Mouse (Mus musculus) liver, adult 2 months (tissue): ENCODE measurements around the gene Cdyl2. TPM values are rescaled to one million over a fixed set of nuclear protein-coding genes. Genes with fewer than 3 reads are reported as not detected.

Experiments used
- DNase-seq: peaks from one replicate; pipeline ENCODE4 v3.0.0-alpha.2; 2011; ENCODE audit warnings: low read depth, low spot score; ENCODE audit errors: extremely low read depth
- H3K27ac ChIP-seq: fragments of 200-500 bp; replicated peaks from 2 replicates; pipeline ENCODE4 v1.5.1; 2012; ENCODE audit warnings: low read depth, mild to moderate bottlenecking, control low read depth, inconsistent platforms, low read length; ENCODE audit not compliant: insufficient read depth
- H3K27me3 ChIP-seq: fragments of 200-500 bp; 2 replicates; pipeline ENCODE4 v1.6.1; 2012; ENCODE audit warnings: mild to moderate bottlenecking, moderate library complexity, low read length, inconsistent platforms; ENCODE audit not compliant: control insufficient read depth, insufficient read depth
- H3K36me3 ChIP-seq: fragments of 200-500 bp; 2 replicates; pipeline ENCODE4 v1.6.1; 2012; ENCODE audit warnings: low read length, inconsistent platforms; ENCODE audit not compliant: control insufficient read depth, insufficient read depth
- H3K4me1 ChIP-seq: fragments of 200-500 bp; 2 replicates; pipeline ENCODE4 v1.6.1; 2011; ENCODE audit warnings: low read length; ENCODE audit not compliant: control insufficient read depth, insufficient read depth
- H3K4me3 ChIP-seq: fragments of 200-500 bp; 2 replicates; pipeline ENCODE4 v1.5.1; 2011; ENCODE audit warnings: low read depth, mild to moderate bottlenecking, control low read depth, low read length, moderate library complexity; ENCODE audit not compliant: insufficient read depth
- H3K79me2 ChIP-seq: fragments of 200-500 bp; 2 replicates; pipeline ENCODE4 v1.6.1; 2012; ENCODE audit warnings: inconsistent platforms, mild to moderate bottlenecking, low read length, moderate library complexity; ENCODE audit not compliant: control insufficient read depth, insufficient read depth
- H3K9ac ChIP-seq: fragments of 200-500 bp; 2 replicates; pipeline ENCODE4 v1.6.1; 2012; ENCODE audit warnings: low read depth, mild to moderate bottlenecking, control low read depth, inconsistent platforms, low read length
- CTCF ChIP-seq: fragments of 200-500 bp; IDR thresholded peaks from 2 replicates; pipeline ENCODE4 v1.5.1; 2011; ENCODE audit warnings: low read depth, low read length, control low read depth
- POLR2A ChIP-seq: fragments of 200-500 bp; IDR thresholded peaks from 2 replicates; pipeline ENCODE4 v1.6.1; 2011; ENCODE audit warnings: low read length, control low read depth; ENCODE audit not compliant: insufficient read depth; ENCODE audit errors: extremely low read depth
- WGBS: fragments of 180-500 bp; shearing (Covaris S2); methylation state at CpG from one replicate; pipeline ENCODE4 v1.1.7; 2018; 5-methylcytosine and 5-hydroxymethylcytosine counted together
- polyA plus RNA-seq: library from polyadenylated mRNA; depleted of rRNA; stranded (reverse); fragments of >200 nt; gene quantifications from 2 replicates; pipeline ENCODE4 v1.2.3, GENCODE M21; 2012
- total RNA-seq: library from RNA; depleted of rRNA; stranded (reverse); fragments of >200 nt; gene quantifications from 2 replicates; pipeline ENCODE4 v1.2.3, GENCODE M21; 2014

Gene Cdyl2
- total and polyA plus RNA-seq, 2 experiments: 0.81 to 1.1 TPM

- H3K4me1 ChIP-seq: no peaks in the 10 kb centered on the region
- H3K27ac ChIP-seq: no peak overlapping the region
- no peaks in the 10 kb centered on the region for H3K36me3 ChIP-seq
- no peak overlapping the region for H3K9ac ChIP-seq
- no peak overlapping the region for H3K4me3 ChIP-seq
- peak; percentile 92 for DNase-seq
- 0 out of 2 replicates have a peak, but pooled peaks cover 3% of the 10 kb centered on the region for H3K79me2 ChIP-seq
- 43% methylated on average over 4 of the region's 4 CpGs for WGBS
- H3K27me3 ChIP-seq: no peaks in the 10 kb centered on the region
- TF ChIP-seq CTCF: 0 out of 2 replicates have a peak, but pooled peaks have one; percentile 10
- no peak for TF ChIP-seq POLR2A
Observed at GRCm38 (mm10) chr8:116652949-116653348, 79.8 kb downstream of the Cdyl2 start.

GRCm38 (mm10) chr8:116649975-116650725 lies 82.6 kb downstream of the Cdyl2 start:
- Histone ChIP-seq H3K4me1 (no peaks in the 10 kb centered on the region), H3K79me2 (no peaks in the 10 kb centered on the region), H3K27ac (no peak overlapping the region), H3K36me3 (no peaks in the 10 kb centered on the region), H3K27me3 (no peaks in the 10 kb centered on the region), H3K4me3 (no peak overlapping the region), H3K9ac (no peak overlapping the region)
- TF ChIP-seq POLR2A (no peak), CTCF (no peak)
- WGBS: 90% methylated on average over 16 of the region's 16 CpGs
- no peak for DNase-seq

GRCm38 (mm10) chr8:116645376-116645775 lies 87.4 kb downstream of the Cdyl2 start:
- 88% methylated on average over 4 of the region's 4 CpGs for WGBS
- no peak overlapping the region for H3K4me3 ChIP-seq

GRCm38 (mm10) chr8:116640925-116641324 lies 91.9 kb downstream of the Cdyl2 start:
- 80% methylated on average over 10 of the region's 10 CpGs for WGBS
- no peaks in the 10 kb centered on the region for H3K27me3 ChIP-seq
- H3K79me2 ChIP-seq: no peaks in the 10 kb centered on the region
- H3K27ac ChIP-seq: no peak overlapping the region
- DNase-seq: no peak
- H3K9ac ChIP-seq: no peak overlapping the region
- no peak overlapping the region for H3K4me3 ChIP-seq
- TF ChIP-seq CTCF (no peak), POLR2A (no peak)
- no peaks in the 10 kb centered on the region for H3K4me1 ChIP-seq
- no peaks in the 10 kb centered on the region for H3K36me3 ChIP-seq

More at GRCm38 (mm10) chr8:116645376-116645775, 87.4 kb downstream of the Cdyl2 start:
- Histone ChIP-seq H3K79me2 (no peaks in the 10 kb centered on the region), H3K9ac (no peak overlapping the region), H3K36me3 (no peaks in the 10 kb centered on the region), H3K4me1 (no peaks in the 10 kb centered on the region), H3K27ac (no peak overlapping the region), H3K27me3 (no peaks in the 10 kb centered on the region)
- no peak for TF ChIP-seq CTCF
- no peak for DNase-seq

- Histone ChIP-seq H3K27me3 (no peaks in the 10 kb centered on the region), H3K79me2 (no peaks in the 10 kb centered on the region), H3K9ac (no peak overlapping the region), H3K4me3 (no peak overlapping the region), H3K27ac (no peak overlapping the region), H3K36me3 (no peaks in the 10 kb centered on the region), H3K4me1 (no peaks in the 10 kb centered on the region)
- TF ChIP-seq CTCF (no peak), POLR2A (no peak)
- DNase-seq: no peak
- WGBS: 79% methylated on average over 4 of the region's 4 CpGs
Observed at GRCm38 (mm10) chr8:116637998-116638397, 94.8 kb downstream of the Cdyl2 start.

- H3K79me2 ChIP-seq: no peaks in the 10 kb centered on the region
- 95% methylated on average over 7 of the region's 7 CpGs for WGBS
- TF ChIP-seq POLR2A (no peak), CTCF (no peak)
- no peaks in the 10 kb centered on the region for H3K4me1 ChIP-seq
- H3K27ac ChIP-seq: no peak overlapping the region
- no peak overlapping the region for H3K4me3 ChIP-seq
- H3K9ac ChIP-seq: no peak overlapping the region
- no peaks in the 10 kb centered on the region for H3K27me3 ChIP-seq
- no peaks in the 10 kb centered on the region for H3K36me3 ChIP-seq
- DNase-seq: no peak
Observed at GRCm38 (mm10) chr8:116637193-116637592, 95.6 kb downstream of the Cdyl2 start.
